Mouse (Mus musculus) small intestine, adult 2 months (tissue): Measurements from ENCODE around the gene Ascl2. TPM values are rescaled to one million over a fixed set of nuclear protein-coding genes. Genes with fewer than 3 reads are reported as not detected.

Experiments
- H3K27ac ChIP-seq: fragments of 200-500 bp; 2 replicates; pipeline ENCODE4 v1.5.1; 2012; ENCODE audit warnings: low read depth, low read length, control low read depth, inconsistent platforms; ENCODE audit not compliant: insufficient read depth
- H3K27me3 ChIP-seq: fragments of 200-500 bp; 2 replicates; pipeline ENCODE4 v1.6.1; 2012; ENCODE audit warnings: mild to moderate bottlenecking, moderate library complexity, low read length, inconsistent platforms; ENCODE audit not compliant: control insufficient read depth, insufficient read depth
- H3K36me3 ChIP-seq: fragments of 200-500 bp; 2 replicates; pipeline ENCODE4 v1.6.1; 2012; ENCODE audit warnings: mild to moderate bottlenecking, low read length, control low read depth, inconsistent platforms; ENCODE audit not compliant: control insufficient read depth, insufficient read depth
- H3K4me1 ChIP-seq: fragments of 200-500 bp; 2 replicates; pipeline ENCODE4 v1.6.1; 2012; ENCODE audit warnings: low read length, inconsistent platforms, mixed read lengths; ENCODE audit not compliant: control insufficient read depth, insufficient read depth, insufficient read length
- H3K4me3 ChIP-seq: fragments of 200-500 bp; 2 replicates; pipeline ENCODE4 v1.5.1; 2012; ENCODE audit warnings: low read depth, mild to moderate bottlenecking, control low read depth, inconsistent platforms, low read length, moderate library complexity
- CTCF ChIP-seq: fragments of 200-500 bp; IDR thresholded peaks from 2 replicates; pipeline ENCODE4 v1.5.1; 2012; ENCODE audit warnings: low read depth, mild to moderate bottlenecking, control low read depth, inconsistent platforms, low read length, moderate library complexity, mixed read lengths; ENCODE audit not compliant: insufficient replicate concordance, insufficient read length; ENCODE audit errors: extremely low read depth
- POLR2A ChIP-seq: fragments of 200-500 bp; IDR thresholded peaks from 2 replicates; pipeline ENCODE4 v1.6.1; 2012; ENCODE audit warnings: low read depth, mild to moderate bottlenecking, control low read depth, inconsistent platforms, low read length, moderate library complexity
- WGBS: fragments of 180-500 bp; shearing (Covaris S2); methylation state at CpG from one replicate; pipeline ENCODE4 v1.1.7; 2018; 5-methylcytosine and 5-hydroxymethylcytosine counted together
- polyA plus RNA-seq: library from polyadenylated mRNA; depleted of rRNA; stranded (reverse); fragments of >200 nt; gene quantifications from 2 replicates; pipeline ENCODE4 v1.2.3, GENCODE M21; 2012

The Ascl2 gene
- polyA plus RNA-seq, 1 experiment, result 18.1 TPM

DNA sequence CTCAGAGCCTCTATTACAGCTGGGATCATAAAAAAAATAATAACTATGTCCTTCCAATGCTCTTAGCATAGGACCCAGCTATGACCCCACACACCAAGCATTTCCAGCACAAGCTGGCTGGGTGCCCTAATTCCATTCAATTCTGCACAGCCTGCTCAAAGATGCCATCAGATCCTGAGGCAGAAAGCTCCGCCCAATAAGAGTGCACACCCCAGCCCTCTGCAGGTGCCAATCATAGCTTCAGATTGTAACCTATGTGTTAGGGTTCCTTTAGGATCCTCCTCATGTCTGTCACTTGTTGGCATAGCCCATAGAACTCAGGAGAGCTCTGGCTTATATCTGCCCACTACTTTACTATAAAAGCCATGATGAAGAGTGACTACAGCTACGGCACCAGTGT, 27.9 kb upstream of the Ascl2 start:
- no peaks in the 10 kb centered on the region for H3K27me3 ChIP-seq
- H3K36me3 ChIP-seq, result no peaks in the 10 kb centered on the region
- no peaks in the 10 kb centered on the region for H3K4me1 ChIP-seq
- H3K4me3 ChIP-seq, result no peak overlapping the region
- H3K27ac ChIP-seq, result no peak overlapping the region
- TF ChIP-seq POLR2A (no peak), CTCF (no peak)
- 89% methylated on average over 2 of the region's 2 CpGs for WGBS

DNA sequence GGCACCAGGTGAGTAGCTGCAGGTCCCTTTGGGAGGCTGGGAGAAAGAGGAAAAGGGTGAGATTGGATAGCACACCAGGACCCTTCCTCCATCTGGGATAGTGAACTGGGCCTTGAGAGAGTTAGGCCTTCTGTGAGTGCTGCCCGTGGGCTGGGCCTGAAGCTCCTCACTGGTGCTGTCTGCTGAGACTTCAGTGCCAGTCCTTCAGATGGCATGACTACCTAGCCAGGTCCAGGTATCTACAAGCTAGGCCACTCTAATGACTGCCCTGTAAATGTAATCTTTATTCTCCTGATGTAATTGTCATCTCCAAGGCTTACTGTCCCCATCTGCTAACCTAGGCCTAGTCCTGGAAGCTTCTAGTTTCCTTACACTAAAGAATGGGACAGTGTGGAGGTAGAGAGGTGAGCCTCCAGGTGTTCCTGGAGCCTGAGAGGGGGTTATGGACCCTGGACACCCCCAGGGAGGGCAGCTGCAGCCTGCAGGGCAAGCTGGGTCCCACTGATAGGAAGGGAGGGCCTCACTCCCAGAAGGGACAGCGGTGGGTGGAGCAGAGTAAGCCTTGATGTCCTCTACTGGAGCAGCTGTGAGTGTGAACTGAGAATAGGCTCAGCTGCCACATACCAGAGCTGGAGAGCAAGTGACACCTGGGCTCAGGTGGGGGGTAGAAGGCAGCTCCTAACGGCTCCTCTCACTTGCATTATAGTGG, 26.7 kb upstream of the Ascl2 start:
- Histone ChIP-seq H3K36me3 (no peaks in the 10 kb centered on the region), H3K4me1 (no peaks in the 10 kb centered on the region), H3K4me3 (no peak overlapping the region), H3K27ac (no peak overlapping the region), H3K27me3 (no peaks in the 10 kb centered on the region)
- WGBS, result 88% methylated on average over 3 of the region's 3 CpGs
- TF ChIP-seq POLR2A, result no peak
- TF ChIP-seq CTCF, result no peak

DNA sequence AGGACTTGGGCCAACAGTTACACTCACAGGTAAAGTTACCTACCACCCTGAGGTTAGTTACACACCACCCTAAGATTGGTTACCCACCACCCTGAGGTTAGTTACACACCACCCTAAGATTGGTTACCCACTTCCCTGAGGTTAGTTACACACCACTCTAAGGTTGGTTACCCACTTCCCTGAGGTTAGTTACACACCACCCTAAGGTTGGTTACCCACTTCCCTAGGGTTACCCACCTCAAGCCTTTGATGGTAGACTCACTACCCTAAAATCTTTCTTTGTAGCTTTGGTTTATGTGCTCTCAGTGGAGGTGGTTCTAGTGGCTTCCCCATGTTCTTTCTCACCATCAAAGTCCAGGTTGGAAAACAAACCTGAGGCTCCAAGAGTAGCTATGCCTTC, 25.9 kb upstream of the Ascl2 start:
- no peak overlapping the region for H3K27ac ChIP-seq

GRCm38 (mm10) chr7:142987718-142988117, 18.7 kb upstream of the Ascl2 start:
- Histone ChIP-seq H3K4me3 (no peak overlapping the region), H3K36me3 (no peaks in the 10 kb centered on the region), H3K4me1 (no peaks in the 10 kb centered on the region), H3K27ac (no peak overlapping the region), H3K27me3 (peaks cover 4% of the 10 kb centered on the region; the same call in 1 of the 2 replicates)
- TF ChIP-seq POLR2A, result no peak
- TF ChIP-seq CTCF, result no peak
- 70% methylated on average over 3 of the region's 3 CpGs for WGBS

More for the DNA sequence above, 25.9 kb upstream of the Ascl2 start:
- TF ChIP-seq POLR2A (no peak), CTCF (no peak)
- Histone ChIP-seq H3K4me1 (no peaks in the 10 kb centered on the region), H3K4me3 (no peak overlapping the region), H3K36me3 (no peaks in the 10 kb centered on the region), H3K27me3 (no peaks in the 10 kb centered on the region)

GRCm38 (mm10) chr7:142985146-142985545, 16.1 kb upstream of the Ascl2 start:
- TF ChIP-seq POLR2A (no peak), CTCF (no peak)
- Histone ChIP-seq H3K4me3 (no peak overlapping the region), H3K27me3 (peaks cover 4% of the 10 kb centered on the region; the same call in 1 of the 2 replicates), H3K27ac (no peak overlapping the region), H3K36me3 (no peaks in the 10 kb centered on the region), H3K4me1 (no peaks in the 10 kb centered on the region)
- 95% methylated on average over 4 of the region's 4 CpGs for WGBS

GRCm38 (mm10) chr7:142981908-142982307, 12.8 kb upstream of the Ascl2 start:
- TF ChIP-seq CTCF (no peak), POLR2A (no peak)
- H3K4me1 ChIP-seq, result no peaks in the 10 kb centered on the region
- no peak overlapping the region for H3K4me3 ChIP-seq
- 66% methylated on average over 4 of the region's 4 CpGs for WGBS
- no peak overlapping the region for H3K27ac ChIP-seq
- no peaks in the 10 kb centered on the region for H3K36me3 ChIP-seq
- H3K27me3 ChIP-seq, result peaks cover 4% of the 10 kb centered on the region; the same call in 1 of the 2 replicates

DNA sequence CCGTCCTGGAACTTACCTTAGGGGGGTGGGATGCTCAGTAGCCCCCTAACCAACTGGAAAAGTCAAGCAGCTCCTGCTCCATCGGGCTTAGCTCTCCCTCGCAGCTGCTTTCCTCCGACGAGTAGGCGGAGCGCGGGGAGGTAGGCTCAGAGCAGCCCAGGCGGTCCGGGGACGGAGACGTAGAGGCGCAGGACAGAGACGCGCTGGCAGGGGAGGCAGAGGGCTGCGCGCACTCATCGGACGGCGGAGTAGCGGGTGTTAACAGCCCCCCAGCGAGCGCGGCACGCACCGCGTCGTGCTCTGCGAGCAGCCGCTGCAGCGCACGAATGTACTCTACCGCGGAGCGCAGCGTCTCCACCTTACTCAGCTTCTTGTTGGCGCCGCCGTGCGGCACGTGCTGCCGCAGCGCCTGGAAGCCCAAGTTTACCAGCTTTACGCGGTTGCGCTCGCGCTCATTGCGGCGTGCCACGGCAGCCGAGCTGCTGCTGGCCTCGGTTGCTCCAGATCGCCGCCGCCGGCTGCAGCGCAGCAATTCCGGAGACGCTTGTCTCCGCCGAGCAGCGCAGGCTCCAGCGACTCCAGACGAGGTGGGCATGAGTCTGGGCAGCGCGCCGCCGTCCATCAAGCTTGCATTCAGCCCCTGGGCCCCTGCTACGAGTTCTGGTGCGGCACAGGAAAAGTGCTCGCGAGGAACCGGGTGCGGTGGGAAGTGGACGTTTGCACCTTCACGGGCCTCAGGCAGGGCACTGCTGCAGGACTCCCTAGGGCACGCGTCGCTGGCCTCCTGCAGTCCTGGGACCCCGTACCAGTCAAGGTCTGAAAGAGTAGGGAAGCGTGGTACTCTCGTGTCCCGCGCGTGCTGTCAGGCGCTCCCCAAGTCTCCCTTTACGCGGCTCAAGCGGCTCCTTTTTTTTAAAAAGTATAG, 918 bp downstream of the Ascl2 start:
- peaks cover 13% of the 10 kb centered on the region for H3K27me3 ChIP-seq
- no peak; the same call in 1 of the 2 replicates for TF ChIP-seq POLR2A
- TF ChIP-seq CTCF, result no peak
- no peaks in the 10 kb centered on the region for H3K36me3 ChIP-seq
- WGBS, result under 1% methylated on average over 90 of the region's 90 CpGs
- H3K4me1 ChIP-seq, result peaks cover 25% of the 10 kb centered on the region
- peak overlapping the region; percentile 69 for H3K4me3 ChIP-seq
- peak overlapping the region; percentile 6; the same call in 1 of the 2 replicates for H3K27ac ChIP-seq
